Mouse (Mus musculus) forebrain, embryonic 13.5 days (tissue): ENCODE data around the gene Pspn. TPM values are rescaled to one million over a fixed set of nuclear protein-coding genes. Genes with fewer than 3 reads are reported as not detected.
A peak's percentile ranks its signal among the peaks of the same experiment; 100 is the strongest.

Source experiments
- ATAC-seq: fragments of 200-750 bp; cut with Nextera tagmentation; 2 replicates; pipeline ENCODE4 v1.8.0; 2017
- H3K27ac ChIP-seq: fragments of 300-500 bp; sonication (generic); 2 replicates; pipeline ENCODE4 v1.5.1; 2015; ENCODE audit warnings: inconsistent platforms, mild to moderate bottlenecking, moderate library complexity
- H3K27me3 ChIP-seq: fragments of 300-500 bp; sonication (generic); 2 replicates; pipeline ENCODE4 v1.6.1; 2015; ENCODE audit warnings: mild to moderate bottlenecking, inconsistent platforms
- H3K36me3 ChIP-seq: fragments of 300-500 bp; sonication (generic); 2 replicates; pipeline ENCODE4 v1.6.1; 2015; ENCODE audit warnings: mild to moderate bottlenecking, inconsistent platforms; ENCODE audit not compliant: poor library complexity, severe bottlenecking
- H3K4me1 ChIP-seq: fragments of 300-500 bp; sonication (generic); 2 replicates; pipeline ENCODE4 v1.6.1; 2015; ENCODE audit warnings: inconsistent platforms
- H3K4me2 ChIP-seq: fragments of 300-500 bp; sonication (generic); 2 replicates; pipeline ENCODE4 v1.6.1; 2015; ENCODE audit warnings: inconsistent platforms, mild to moderate bottlenecking, moderate library complexity
- H3K4me3 ChIP-seq: fragments of 300-500 bp; sonication (generic); 2 replicates; pipeline ENCODE4 v1.5.1; 2015; ENCODE audit warnings: mild to moderate bottlenecking, inconsistent platforms
- H3K9ac ChIP-seq: fragments of 300-500 bp; sonication (generic); 2 replicates; pipeline ENCODE4 v1.6.1; 2015; ENCODE audit warnings: mild to moderate bottlenecking, inconsistent platforms
- H3K9me3 ChIP-seq: fragments of 300-500 bp; sonication (generic); replicated peaks from 2 replicates; pipeline ENCODE4 v1.6.1; 2016; ENCODE audit warnings: inconsistent platforms
- WGBS: fragments of 180-500 bp; shearing (Covaris S2); methylation state at CpG from one replicate; pipeline ENCODE4 v1.1.7; 2015; 5-methylcytosine and 5-hydroxymethylcytosine counted together
- polyA plus RNA-seq: library from polyadenylated mRNA; unstranded; fragments of >200 nt; fragmentation: Nextera tagmentation; extraction: Ambion mirVana; gene quantifications from 2 replicates; pipeline ENCODE4 v1.2.1, GENCODE M21; 2015

Pspn gene
- 0.43 TPM in 1 of 2 replicates, not detected in the other for polyA plus RNA-seq

- 90% methylated on average over 9 of the region's 9 CpGs for WGBS
Measured at GRCm38 (mm10) chr17:56999968-57000609, at the start of gene Pspn. TSS of gene Pspn (minus strand) at chr17:57000018.

DNA sequence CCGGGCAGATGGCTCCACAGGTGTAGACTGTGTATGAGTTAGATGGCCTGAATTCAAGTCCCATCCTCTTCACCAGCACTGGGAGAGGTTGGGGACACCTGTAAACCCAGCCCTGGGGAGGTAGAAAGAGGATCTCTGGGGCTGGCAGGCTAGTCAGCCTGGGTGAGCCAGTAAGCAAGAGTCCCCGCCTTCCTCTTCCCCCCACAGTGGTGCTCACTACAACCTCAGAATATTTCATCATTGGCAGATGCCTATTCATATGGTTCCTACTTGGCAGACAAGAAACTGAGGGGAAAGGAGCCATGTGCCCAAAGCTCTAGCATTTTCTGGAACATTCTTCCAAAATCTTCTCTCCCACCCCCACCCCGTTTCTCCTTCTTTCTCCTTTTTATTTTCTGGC is 49.0 kb upstream of the Pspn start:
- 88% methylated on average over 3 of the region's 3 CpGs for WGBS
- Histone ChIP-seq H3K9me3 (no peaks in the 10 kb centered on the region), H3K36me3 (peaks cover 72% of the 10 kb centered on the region), H3K9ac (no peak overlapping the region), H3K4me3 (no peak overlapping the region), H3K4me2 (no peak overlapping the region), H3K27me3 (no peaks in the 10 kb centered on the region), H3K4me1 (no peaks in the 10 kb centered on the region), H3K27ac (no peak overlapping the region)
- ATAC-seq: no peak

More at GRCm38 (mm10) chr17:56999968-57000609, at the start of gene Pspn:
- no peaks in the 10 kb centered on the region for H3K27me3 ChIP-seq
- H3K4me2 ChIP-seq: no peak within 1 kb of the TSS
- no peaks in the 10 kb centered on the region for H3K9me3 ChIP-seq
- peaks cover 6% of the 10 kb centered on the region for H3K4me1 ChIP-seq
- H3K27ac ChIP-seq: no peak within 1 kb of the TSS
- no peak within 1 kb of the TSS for H3K4me3 ChIP-seq
- ATAC-seq: no peak
- H3K36me3 ChIP-seq: peaks cover 61% of the 10 kb centered on the region
- H3K9ac ChIP-seq: no peak within 1 kb of the TSS

- H3K4me3 ChIP-seq: no peak overlapping the region
- no peaks in the 10 kb centered on the region for H3K27me3 ChIP-seq
- no peaks in the 10 kb centered on the region for H3K4me1 ChIP-seq
- WGBS: 49% methylated on average over 5 of the region's 5 CpGs
- H3K36me3 ChIP-seq: peaks cover 58% of the 10 kb centered on the region
- no peaks in the 10 kb centered on the region for H3K9me3 ChIP-seq
- H3K27ac ChIP-seq: no peak overlapping the region
- no peak overlapping the region for H3K4me2 ChIP-seq
- no peak overlapping the region for H3K9ac ChIP-seq
- ATAC-seq: 0 out of 2 replicates have a peak, but pooled peaks have one; percentile 26
Measured at GRCm38 (mm10) chr17:57047406-57047805, 47.6 kb upstream of the Pspn start.

GRCm38 (mm10) chr17:57041554-57041953 is 41.7 kb upstream of the Pspn start, which contains the start of gene Slc25a41:
TSS of gene Slc25a41 (minus strand) at chr17:57041654.
- no peak within 1 kb of the TSS for H3K4me2 ChIP-seq
- no peak within 1 kb of the TSS for H3K9ac ChIP-seq
- H3K27me3 ChIP-seq: peaks cover 12% of the 10 kb centered on the region
- H3K4me1 ChIP-seq: no peaks in the 10 kb centered on the region
- H3K36me3 ChIP-seq: peaks cover 16% of the 10 kb centered on the region
- no peaks in the 10 kb centered on the region for H3K9me3 ChIP-seq
- H3K27ac ChIP-seq: no peak within 1 kb of the TSS
- WGBS: 77% methylated on average over 8 of the region's 8 CpGs
- ATAC-seq: no peak
- H3K4me3 ChIP-seq: no peak within 1 kb of the TSS

- 48% methylated on average over 8 of the region's 8 CpGs for WGBS
- no peaks in the 10 kb centered on the region for H3K9me3 ChIP-seq
- no peak overlapping the region for H3K4me3 ChIP-seq
- no peak for ATAC-seq
- no peaks in the 10 kb centered on the region for H3K36me3 ChIP-seq
- no peak overlapping the region for H3K9ac ChIP-seq
- H3K4me2 ChIP-seq: no peak overlapping the region
- H3K27ac ChIP-seq: no peak overlapping the region
- H3K27me3 ChIP-seq: peaks cover 18% of the 10 kb centered on the region
- H3K4me1 ChIP-seq: no peaks in the 10 kb centered on the region
Measured at GRCm38 (mm10) chr17:57038978-57039377, 39.2 kb upstream of the Pspn start.

DNA sequence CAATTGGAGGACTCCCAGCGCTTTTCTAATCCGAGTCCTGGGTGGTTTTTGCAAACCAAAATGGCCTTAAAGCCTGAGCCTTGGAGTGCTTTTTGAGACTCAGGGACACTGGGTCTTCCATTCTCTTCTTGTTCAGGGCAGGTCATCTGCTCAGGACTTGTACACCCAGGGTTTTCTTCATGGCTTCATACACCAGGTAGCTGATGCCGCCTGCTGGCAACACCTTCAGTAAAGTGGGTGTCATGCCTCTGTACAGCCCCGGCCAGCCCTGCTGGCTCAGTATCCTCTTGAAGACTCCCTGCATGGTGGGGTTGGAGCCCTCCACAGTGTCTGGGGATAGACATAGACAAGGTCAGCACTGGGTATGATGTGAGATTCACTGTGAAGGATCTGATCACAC is 33.0 kb upstream of the Pspn start:
- Histone ChIP-seq H3K27me3 (0 out of 2 replicates have a peak, but pooled peaks cover 8% of the 10 kb centered on the region), H3K27ac (no peak overlapping the region), H3K36me3 (peaks cover 11% of the 10 kb centered on the region), H3K9ac (no peak overlapping the region), H3K4me2 (no peak overlapping the region), H3K4me1 (peaks cover 21% of the 10 kb centered on the region), H3K9me3 (no peaks in the 10 kb centered on the region), H3K4me3 (no peak overlapping the region)
- ATAC-seq: no peak
- 91% methylated on average over 4 of the region's 4 CpGs for WGBS

DNA sequence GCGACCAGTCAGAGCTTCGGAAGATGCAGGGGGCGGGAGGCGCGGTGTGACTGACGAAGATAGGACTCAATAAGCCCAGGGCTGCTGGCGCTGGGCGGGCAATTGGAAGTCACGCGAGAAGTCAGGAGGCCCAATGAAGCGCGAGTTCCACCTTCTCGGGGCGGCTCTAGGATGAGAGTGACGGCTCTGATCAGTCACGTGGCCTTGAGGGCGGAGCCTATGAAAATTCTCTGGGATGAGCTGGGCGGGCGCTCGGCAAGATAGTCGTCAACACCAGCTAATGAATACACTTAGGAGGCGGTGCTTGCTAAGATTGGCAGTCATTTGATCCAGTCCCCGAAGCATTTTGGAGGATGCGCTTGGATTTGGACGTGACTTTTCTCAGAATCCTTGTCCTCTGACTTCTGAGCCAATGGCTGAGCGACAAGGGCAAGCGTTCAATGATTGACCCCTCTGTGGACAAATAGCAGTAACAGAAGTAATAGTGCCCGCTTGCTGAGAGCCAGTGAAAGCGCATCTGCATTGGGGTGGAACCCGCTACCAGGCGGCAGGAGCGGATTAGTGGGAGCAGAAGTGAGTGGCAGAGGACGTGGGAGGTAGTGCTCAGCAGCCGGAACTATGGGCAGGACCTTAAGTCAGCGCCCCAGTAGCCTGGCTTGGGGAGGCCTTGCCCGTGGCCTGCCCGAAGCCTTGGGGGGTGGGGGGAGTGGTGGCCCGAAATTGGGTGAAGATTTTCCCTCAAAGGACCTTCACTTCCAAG is 32.0 kb upstream of the Pspn start:
- 1% methylated on average over 38 of the region's 38 CpGs for WGBS
- H3K9ac ChIP-seq: peak overlapping the region; percentile 58
- peak; percentile 98 for ATAC-seq

DNA sequence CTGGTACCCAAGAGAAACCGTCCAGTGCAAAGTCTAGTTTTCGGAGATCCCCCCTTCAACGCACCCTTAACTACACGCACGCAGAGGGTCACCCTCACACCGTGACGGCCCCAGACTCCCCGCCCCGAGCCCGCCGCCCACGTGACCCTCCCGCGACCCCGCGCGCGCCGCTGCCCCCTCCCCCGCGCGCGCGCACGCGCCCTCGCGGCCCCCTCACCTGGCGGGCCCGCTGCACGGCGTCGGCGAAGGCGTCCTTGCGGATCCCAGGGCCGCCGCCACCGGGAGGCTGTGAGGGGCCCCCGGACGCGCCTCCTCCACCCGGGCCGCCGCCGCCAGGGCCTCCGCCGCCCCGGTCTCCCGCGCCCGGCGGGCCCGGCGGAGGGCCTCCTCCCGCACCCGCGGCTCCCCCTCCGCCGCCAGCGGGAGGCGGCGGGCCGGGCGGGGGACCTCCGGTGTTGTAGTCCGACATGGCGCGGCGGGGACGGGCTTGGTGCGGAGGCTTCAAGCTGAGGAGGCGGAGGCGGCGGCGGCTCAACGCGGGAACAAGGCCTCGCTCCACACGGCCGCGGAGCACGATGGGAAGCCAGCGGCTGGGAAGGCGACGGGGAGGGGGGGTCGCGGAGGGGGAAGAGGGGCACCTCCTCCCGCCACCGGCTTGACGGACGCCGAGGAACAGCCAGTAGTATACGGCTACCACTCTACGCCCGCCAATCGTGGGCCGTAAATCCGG is 31.3 kb upstream of the Pspn start, which contains the start of gene Khsrp:
Gene Khsrp (minus strand): TSS at position 592 of the 730 bp plus-strand sequence.
- Histone ChIP-seq H3K4me2 (peak within 1 kb of the TSS; percentile 93), H3K9ac (peak within 1 kb of the TSS; percentile 99), H3K27ac (peak within 1 kb of the TSS; percentile 94), H3K4me3 (peak within 1 kb of the TSS; percentile 87), H3K27me3 (0 out of 2 replicates have a peak, but pooled peaks cover 6% of the 10 kb centered on the region), H3K4me1 (peaks cover 21% of the 10 kb centered on the region), H3K9me3 (no peaks in the 10 kb centered on the region), H3K36me3 (peaks cover 29% of the 10 kb centered on the region)
- ATAC-seq: 0 out of 2 replicates have a peak, but pooled peaks have one; percentile 0
- WGBS: under 1% methylated on average over 83 of the region's 99 CpGs

More for the DNA sequence above, 32.0 kb upstream of the Pspn start:
- Histone ChIP-seq H3K4me3 (peak overlapping the region; percentile 38), H3K4me2 (peak overlapping the region; percentile 61), H3K4me1 (peaks cover 21% of the 10 kb centered on the region), H3K9me3 (no peaks in the 10 kb centered on the region), H3K36me3 (peaks cover 22% of the 10 kb centered on the region), H3K27ac (peak overlapping the region; percentile 76), H3K27me3 (0 out of 2 replicates have a peak, but pooled peaks cover 6% of the 10 kb centered on the region)

- Histone ChIP-seq H3K4me1 (peaks cover 21% of the 10 kb centered on the region), H3K4me3 (peak overlapping the region; percentile 87), H3K36me3 (peaks cover 43% of the 10 kb centered on the region), H3K4me2 (peak overlapping the region; percentile 93), H3K27ac (no peak overlapping the region), H3K9me3 (no peaks in the 10 kb centered on the region), H3K27me3 (no peaks in the 10 kb centered on the region), H3K9ac (peak overlapping the region; percentile 99)
- 46% methylated on average over 8 of the region's 8 CpGs for WGBS
- ATAC-seq: no peak
Measured at GRCm38 (mm10) chr17:57029691-57030090, 29.9 kb upstream of the Pspn start.

DNA sequence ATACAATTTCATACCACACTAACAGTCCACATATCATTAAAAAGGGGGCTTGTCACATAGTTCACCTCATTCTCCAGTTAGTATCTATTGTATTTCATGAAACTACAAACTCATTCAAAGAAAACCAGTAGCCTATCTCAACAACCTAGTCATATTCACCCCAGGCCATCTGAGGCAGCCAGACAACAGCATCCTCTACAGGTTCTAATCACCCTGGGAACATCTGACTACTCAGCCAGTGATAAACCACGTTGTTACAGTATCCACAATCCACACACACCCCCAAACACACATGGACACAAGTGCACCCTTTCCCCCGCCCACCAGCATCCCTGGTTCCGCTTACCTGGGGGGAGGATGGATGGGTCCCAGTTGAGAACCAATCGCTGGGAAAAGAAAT is 27.7 kb upstream of the Pspn start:
- no peak overlapping the region for H3K9ac ChIP-seq
- peaks cover 19% of the 10 kb centered on the region for H3K4me1 ChIP-seq
- no peak overlapping the region for H3K4me2 ChIP-seq
- H3K27me3 ChIP-seq: no peaks in the 10 kb centered on the region
- 92% methylated on average over 4 of the region's 4 CpGs for WGBS
- no peak for ATAC-seq
- H3K36me3 ChIP-seq: peaks cover 65% of the 10 kb centered on the region
- no peak overlapping the region for H3K27ac ChIP-seq
- no peak overlapping the region for H3K4me3 ChIP-seq
- no peaks in the 10 kb centered on the region for H3K9me3 ChIP-seq

DNA sequence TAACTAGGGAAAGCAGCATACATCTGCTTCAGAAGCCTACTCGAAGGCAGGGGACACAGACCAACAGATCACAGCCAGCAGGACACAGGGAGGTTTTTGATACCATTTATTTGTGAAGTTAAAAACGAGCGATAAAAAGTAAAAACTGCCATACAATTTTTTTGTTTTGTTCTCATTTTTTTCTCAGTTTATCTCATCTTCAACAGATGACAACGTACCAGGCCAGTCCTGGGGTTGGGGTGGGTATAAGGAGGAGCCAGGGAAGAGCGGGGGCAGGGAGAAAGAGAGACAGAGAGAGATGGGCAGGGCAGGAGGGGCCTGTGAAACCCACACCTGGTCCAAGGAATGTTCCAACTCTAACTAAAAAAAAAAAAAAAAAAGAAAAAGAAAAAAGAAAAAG is 21.1 kb upstream of the Pspn start:
- Histone ChIP-seq H3K4me2 (no peak overlapping the region), H3K4me3 (no peak overlapping the region), H3K27me3 (no peaks in the 10 kb centered on the region), H3K9ac (no peak overlapping the region), H3K36me3 (peaks cover 68% of the 10 kb centered on the region), H3K4me1 (no peaks in the 10 kb centered on the region), H3K27ac (no peak overlapping the region), H3K9me3 (no peaks in the 10 kb centered on the region)
- 94% methylated on average over 5 of the region's 5 CpGs for WGBS
- no peak for ATAC-seq

GRCm38 (mm10) chr17:57019693-57020092 is 19.9 kb upstream of the Pspn start:
- ATAC-seq: no peak
- Histone ChIP-seq H3K36me3 (peaks cover 56% of the 10 kb centered on the region), H3K27me3 (no peaks in the 10 kb centered on the region), H3K27ac (no peak overlapping the region), H3K9ac (no peak overlapping the region), H3K4me2 (no peak overlapping the region), H3K4me3 (no peak overlapping the region), H3K9me3 (no peaks in the 10 kb centered on the region), H3K4me1 (no peaks in the 10 kb centered on the region)
- 86% methylated on average over 2 of the region's 2 CpGs for WGBS
